Mouse (Mus musculus) embryonic fibroblast, embryonic 13.5 days (primary cell): ENCODE measurements at regions not wholly inside any gene's neighbourhood (a gene's known extent, or its start where the extent isn't known, plus 50 kb on each side); places are given as distances from the start of the nearest gene placed in this dataset.
"Not testable (repeated sequence)": the region's sequence is repeated elsewhere in the genome, so short reads cannot be mapped to it uniquely, and the experiment has no call there.

Source experiments
- H3K27ac ChIP-seq: 2 replicates; pipeline ENCODE4 v1.5.1; 2012; ENCODE audit warnings: low read length, control low read depth, inconsistent platforms; ENCODE audit not compliant: insufficient read depth
- H3K4me1 ChIP-seq: 2 replicates; pipeline ENCODE4 v1.6.1; 2011; ENCODE audit warnings: low read length; ENCODE audit not compliant: control insufficient read depth, insufficient read depth
- H3K4me3 ChIP-seq: 2 replicates; pipeline ENCODE4 v1.5.1; 2011; ENCODE audit warnings: mild to moderate bottlenecking, control low read depth, low read length; ENCODE audit not compliant: insufficient read depth
- CTCF ChIP-seq: IDR thresholded peaks from 2 replicates; pipeline ENCODE4 v1.5.1; 2011; ENCODE audit warnings: mild to moderate bottlenecking, control low read depth, low read length, moderate library complexity, borderline replicate concordance; ENCODE audit not compliant: insufficient read depth
- POLR2A ChIP-seq: IDR thresholded peaks from 2 replicates; pipeline ENCODE4 v1.6.1; 2011; ENCODE audit warnings: low read depth, mild to moderate bottlenecking, control low read depth, low read length, moderate library complexity

GRCm38 (mm10) chr11:56505068-56505467 lies 464.3 kb upstream of the Nmur2 start:
- TF ChIP-seq CTCF (no peak), POLR2A (no peak)
- Histone ChIP-seq H3K4me3 (no peak overlapping the region), H3K27ac (no peak overlapping the region), H3K4me1 (no peaks in the 10 kb centered on the region)

- Histone ChIP-seq H3K4me3 (no peak overlapping the region), H3K27ac (no peak overlapping the region), H3K4me1 (no peaks in the 10 kb centered on the region)
- TF ChIP-seq CTCF (no peak), POLR2A (no peak)
These were observed 474.1 kb upstream of the Nmur2 start for GRCm38 (mm10) chr11:56514941-56515340.

GRCm38 (mm10) chr11:56518486-56518885 lies 477.7 kb upstream of the Nmur2 start:
- H3K4me3 ChIP-seq, result no peak overlapping the region
- H3K4me1 ChIP-seq, result no peaks in the 10 kb centered on the region
- peak overlapping the region; percentile 66 for H3K27ac ChIP-seq
- no peak for TF ChIP-seq CTCF
- no peak for TF ChIP-seq POLR2A

GRCm38 (mm10) chr11:56550736-56551135 lies 460.5 kb upstream of the Gria1 start:
- peaks cover 8% of the 10 kb centered on the region for H3K4me1 ChIP-seq
- TF ChIP-seq POLR2A (no peak), CTCF (no peak)
- H3K27ac ChIP-seq, result peak overlapping the region; percentile 34; the same call in 1 of the 2 replicates
- no peak overlapping the region for H3K4me3 ChIP-seq

GRCm38 (mm10) chr11:56556332-56556731 lies 454.9 kb upstream of the Gria1 start:
- TF ChIP-seq POLR2A, result no peak
- no peak for TF ChIP-seq CTCF

GRCm38 (mm10) chr11:56580028-56580427 lies 431.2 kb upstream of the Gria1 start:
- Histone ChIP-seq H3K27ac (no peak overlapping the region), H3K4me3 (no peak overlapping the region), H3K4me1 (no peaks in the 10 kb centered on the region)
- TF ChIP-seq POLR2A, result no peak
- no peak for TF ChIP-seq CTCF

More at GRCm38 (mm10) chr11:56556332-56556731, 454.9 kb upstream of the Gria1 start:
- Histone ChIP-seq H3K27ac (no peak overlapping the region), H3K4me1 (no peaks in the 10 kb centered on the region), H3K4me3 (no peak overlapping the region)

GRCm38 (mm10) chr11:56583054-56583453 lies 428.1 kb upstream of the Gria1 start:
- Histone ChIP-seq H3K27ac (no peak overlapping the region), H3K4me1 (no peaks in the 10 kb centered on the region), H3K4me3 (no peak overlapping the region)
- TF ChIP-seq CTCF (no peak), POLR2A (no peak)

GRCm38 (mm10) chr11:56593435-56593834 lies 417.8 kb upstream of the Gria1 start:
- H3K4me3 ChIP-seq, H3K4me1 ChIP-seq, H3K27ac ChIP-seq: not testable (repeated sequence)

GRCm38 (mm10) chr11:56603742-56604141 lies 407.4 kb upstream of the Gria1 start:
- Histone ChIP-seq H3K4me3 (no peak overlapping the region), H3K27ac (peak overlapping the region; percentile 40; the same call in 1 of the 2 replicates), H3K4me1 (no peaks in the 10 kb centered on the region)
- no peak for TF ChIP-seq POLR2A
- no peak for TF ChIP-seq CTCF

- H3K4me3 ChIP-seq, result no peak overlapping the region
- no peak for TF ChIP-seq POLR2A
- TF ChIP-seq CTCF, result no peak
- H3K27ac ChIP-seq, result no peak overlapping the region
- H3K4me1 ChIP-seq, result no peaks in the 10 kb centered on the region
These were observed 383.5 kb upstream of the Gria1 start for GRCm38 (mm10) chr11:56627659-56628058.

- no peaks in the 10 kb centered on the region for H3K4me1 ChIP-seq
- H3K4me3 ChIP-seq, result no peak overlapping the region
- TF ChIP-seq POLR2A (no peak), CTCF (no peak)
- H3K27ac ChIP-seq, result no peak overlapping the region
These were observed 377.7 kb upstream of the Gria1 start for GRCm38 (mm10) chr11:56633445-56633844.
